Mouse (Mus musculus) induced T-regulatory cell, adult 2 months (primary cell): ENCODE measurements around the gene Ublcp1.

Experiments
- DNase-seq: peaks from one replicate; pipeline ENCODE4 v3.0.0-alpha.2; 2012; ENCODE audit warnings: low read depth

The Ublcp1 gene

DNA sequence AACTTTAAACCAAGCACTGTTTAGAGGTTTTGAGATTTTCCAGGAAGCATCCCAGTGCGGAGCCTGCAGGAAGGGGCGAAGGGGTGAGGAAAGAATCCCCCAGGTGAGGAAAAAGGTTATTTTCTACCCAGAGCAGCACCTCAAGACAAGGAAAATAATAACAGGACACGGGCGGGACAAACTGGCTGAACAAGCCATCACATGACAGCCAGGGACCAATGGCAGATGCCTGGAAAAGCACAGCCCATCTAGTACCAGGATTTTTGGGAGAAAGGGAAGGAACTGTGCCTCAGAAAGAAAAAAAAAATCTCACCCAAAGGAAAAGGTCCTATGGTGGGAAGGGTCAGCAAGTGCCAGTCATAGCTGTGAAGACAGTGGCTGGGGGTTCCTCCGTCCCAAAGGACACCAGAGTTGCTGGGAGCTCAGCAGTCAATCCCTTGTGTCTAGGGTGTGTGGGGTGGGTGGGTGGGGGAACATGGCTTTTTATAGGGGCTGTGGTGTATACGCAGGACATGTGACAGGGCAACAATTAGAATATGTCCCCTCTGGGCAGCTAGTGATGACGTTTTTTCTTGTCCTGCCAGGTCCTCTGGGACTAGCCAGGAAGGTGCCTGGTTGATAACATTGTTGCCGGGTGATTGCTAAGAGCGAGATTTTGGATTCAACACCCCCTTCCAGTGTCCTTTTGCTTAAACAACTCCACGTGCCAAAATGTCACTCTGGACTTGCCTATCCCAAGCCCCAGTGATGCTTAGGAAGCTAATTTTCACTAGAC lies 47.8 kb downstream of the Ublcp1 start:
- DNase-seq = no peak

DNA sequence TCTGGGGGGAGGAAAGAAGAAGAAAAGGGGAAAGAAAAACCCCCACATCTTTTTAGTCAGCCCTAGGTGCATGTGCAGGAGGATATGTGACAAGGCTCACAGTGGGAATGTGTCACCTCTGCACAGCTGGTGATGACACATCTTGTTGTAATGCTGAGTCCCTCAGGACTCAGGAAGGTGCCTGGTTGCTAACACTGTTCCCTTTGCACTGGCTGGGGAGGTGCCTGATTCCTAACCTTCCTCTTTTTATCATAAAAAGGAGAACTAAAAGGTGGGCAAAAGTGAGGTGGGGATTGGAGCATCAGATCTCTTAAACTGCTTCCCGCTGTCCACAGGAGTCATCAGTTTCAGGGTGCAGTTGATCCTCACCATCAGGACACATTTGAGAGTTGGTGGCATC lies 52.9 kb downstream of the Ublcp1 start:
- no peak for DNase-seq

DNA sequence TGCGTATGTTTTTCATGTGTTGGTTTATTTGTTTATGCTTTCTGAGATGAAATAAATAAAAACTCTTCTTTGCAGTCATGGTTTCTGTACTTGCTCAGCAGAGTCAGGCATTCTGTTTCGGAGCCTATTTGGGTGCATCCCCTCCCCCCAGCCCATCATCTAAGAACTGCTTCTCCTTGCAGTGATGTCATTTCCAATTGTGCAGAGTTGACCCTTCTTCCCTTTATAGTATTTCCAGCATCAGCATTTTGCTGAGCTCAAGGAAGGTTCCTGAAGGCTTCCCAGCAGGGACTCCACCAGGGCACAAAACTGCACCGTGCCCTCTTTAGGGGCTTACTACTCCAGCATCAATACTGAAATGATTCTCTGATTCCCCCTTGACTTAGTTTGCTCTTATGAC lies 55.7 kb downstream of the Ublcp1 start:
- DNase-seq = no peak

DNA sequence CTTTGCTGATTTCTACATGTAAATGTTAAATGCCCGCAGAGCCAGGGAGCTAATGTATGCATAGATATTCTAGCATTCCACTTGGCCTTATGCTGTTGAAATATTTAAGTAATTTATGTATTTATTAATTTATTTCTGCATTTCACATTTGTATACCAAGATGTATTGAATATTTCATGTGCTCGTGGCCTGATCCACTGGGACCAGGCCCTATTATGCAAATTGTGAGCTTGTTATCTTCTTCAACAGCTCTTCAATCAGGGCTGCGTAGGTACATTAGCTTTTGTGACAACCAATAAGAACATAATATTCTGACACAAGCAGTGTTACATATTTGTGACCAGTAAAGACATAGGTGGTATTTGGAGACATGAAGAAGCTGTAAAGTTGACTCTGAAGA lies 56.9 kb downstream of the Ublcp1 start:
- DNase-seq = no peak

DNA sequence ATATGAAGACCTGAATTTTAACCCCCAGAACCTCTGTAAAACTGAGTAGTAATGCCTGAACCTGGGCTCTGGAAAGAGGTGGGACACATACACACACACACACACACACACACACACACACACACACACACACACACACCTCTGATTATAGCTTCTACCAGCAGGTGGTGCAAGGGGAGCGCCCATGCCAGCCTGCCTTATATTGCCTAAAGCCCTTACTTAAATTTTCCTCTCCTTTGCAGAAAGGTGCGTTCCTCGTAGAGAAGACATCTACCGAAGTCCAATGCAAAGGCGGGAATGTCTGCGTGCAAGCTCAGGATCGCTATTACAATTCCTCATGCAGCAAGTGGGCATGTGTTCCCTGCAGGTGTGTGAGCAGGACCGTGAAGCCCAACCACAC lies 58.0 kb downstream of the Ublcp1 start:
- DNase-seq = peak; percentile 38

DNA sequence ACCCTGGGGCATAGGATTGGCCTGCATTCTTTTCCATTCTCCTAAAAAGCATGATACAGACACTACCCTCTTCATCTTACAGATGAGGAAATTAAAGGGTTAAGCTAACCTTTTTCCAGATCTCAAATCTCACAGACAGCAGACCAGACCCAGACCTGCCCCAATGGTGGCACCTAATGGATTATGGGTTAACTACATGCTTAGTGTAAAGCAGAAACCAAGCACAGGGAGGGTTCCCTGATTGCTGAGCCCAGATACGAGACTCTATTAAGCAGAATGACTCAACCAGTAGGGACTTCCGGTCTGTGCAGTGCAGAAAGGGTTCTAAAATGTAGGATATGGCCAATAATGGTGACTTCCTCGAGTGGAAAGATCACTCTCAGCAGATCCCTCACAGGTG lies 59.9 kb downstream of the Ublcp1 start:
- DNase-seq = no peak

DNA sequence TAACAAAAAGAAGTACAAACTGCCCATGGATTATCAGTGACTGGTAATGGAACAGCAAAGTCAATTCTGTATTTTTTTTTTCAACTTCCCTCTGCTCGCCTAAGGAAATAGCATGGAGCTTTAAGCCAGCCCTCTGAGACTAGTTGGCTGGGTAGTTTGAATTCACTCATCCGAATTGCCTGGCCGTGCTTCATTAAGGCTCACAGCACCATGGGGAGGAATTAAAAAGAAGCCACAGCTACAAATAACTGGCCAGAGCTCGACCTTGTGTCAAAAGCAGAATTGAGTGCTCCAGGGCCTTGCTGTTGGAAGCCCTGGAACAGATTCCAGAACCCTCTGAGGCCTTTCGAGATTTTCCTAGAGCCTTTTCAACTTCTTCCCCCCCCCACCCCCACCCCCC lies 61.7 kb downstream of the Ublcp1 start:
- no peak for DNase-seq

DNA sequence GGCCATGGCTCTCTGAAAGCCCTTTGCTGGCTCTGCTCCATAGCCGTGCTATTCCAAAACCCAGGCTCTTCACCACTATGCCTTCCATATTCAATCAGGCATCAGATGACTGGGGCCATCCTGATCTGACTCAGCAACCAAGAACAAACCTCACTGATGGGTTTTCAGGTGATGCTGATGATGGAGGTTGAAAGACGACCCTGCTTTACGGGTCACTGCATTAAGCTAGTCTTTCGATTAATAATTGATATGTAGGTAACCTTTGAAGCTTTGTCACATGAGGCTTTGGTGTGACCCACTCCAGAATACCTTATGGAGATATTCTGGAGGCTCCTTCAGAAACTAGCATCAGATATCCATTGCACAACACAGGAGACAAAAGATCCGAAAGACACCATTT lies 63.8 kb downstream of the Ublcp1 start:
- no peak for DNase-seq

DNA sequence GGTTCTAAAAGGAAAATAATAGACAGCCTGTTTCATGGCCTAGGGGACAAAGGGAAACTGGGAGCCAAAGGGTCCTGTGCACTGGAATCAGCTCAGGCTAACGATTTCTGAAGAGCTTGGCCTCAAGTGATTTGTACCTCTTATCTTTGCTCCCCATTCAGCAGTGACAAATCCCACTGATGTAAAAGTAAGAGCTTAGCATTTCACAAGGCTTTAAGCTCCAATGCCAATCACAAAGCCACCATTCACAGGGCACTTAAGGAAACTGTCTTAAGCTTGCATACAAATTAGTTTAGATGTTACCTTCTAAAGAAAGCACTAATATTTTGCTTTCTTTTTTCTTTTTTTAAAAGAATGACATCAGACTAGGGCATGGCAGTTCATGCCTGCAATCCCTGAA lies 64.3 kb downstream of the Ublcp1 start:
- DNase-seq = no peak

DNA sequence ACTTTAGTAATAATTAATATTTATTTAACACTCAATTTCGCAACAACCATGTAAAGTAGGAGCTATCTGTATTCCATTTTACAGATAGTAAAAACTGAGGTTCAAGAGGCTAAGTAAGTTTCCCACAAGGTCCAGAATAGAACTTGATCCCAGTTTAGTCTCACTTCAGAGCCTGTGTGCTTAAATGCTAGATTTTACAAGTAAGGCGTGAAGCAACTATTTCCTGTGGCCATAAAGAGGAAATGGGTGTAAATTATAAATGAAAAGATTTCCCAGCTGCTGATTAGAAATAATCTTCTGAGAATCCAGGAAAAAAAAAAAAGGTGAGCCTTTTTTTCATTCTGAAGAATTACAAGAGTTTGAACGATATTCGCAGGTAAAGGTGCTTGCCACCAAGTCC lies 65.2 kb downstream of the Ublcp1 start:
- DNase-seq = no peak
